ENCODE assay signal across 15 mouse cellular contexts in genomic region chr1:33620091-33620788, GRCm38 (mm10).
"Had no signal": no experiment of that assay in that cellular context is flagged by ENCODE, and none has a peak within 500 bp of the region (broad histone marks: within the 10 kb centered on the region; RNA-seq: fewer than 3 reads in every experiment).

No protein-coding gene starts in this region.

- H3K4me2 ChIP-seq: stomach, embryonic 15.5 days had no signal

- ATAC-seq: lung, postnatal 0 days; midbrain, embryonic 16.5 days had no signal

- H3K27me3 ChIP-seq: stomach, embryonic 15.5 days had no signal

- H3K36me3 ChIP-seq: stomach, embryonic 15.5 days had no signal

- H3K9ac ChIP-seq: stomach, embryonic 15.5 days had no signal

- H3K4me1 ChIP-seq: limb, embryonic 10.5 days; midbrain, embryonic 10.5 days; stomach, embryonic 15.5 days had no signal

- H3K4me3 ChIP-seq: layer of hippocampus, adult 2 months; limb, embryonic 10.5 days; midbrain, embryonic 10.5 days; stomach, embryonic 15.5 days had no signal

- DNase-seq: kidney, adult 11 months; kidney, adult 9 months; kidney, postnatal 10 days; kidney, postnatal 4 days; lung, adult 2 months; lung, postnatal 36 days; right cerebral cortex, postnatal 14 days; thymus, adult 2 months; thymus, postnatal 36 days had no signal

- H3K9me3 ChIP-seq: limb, embryonic 10.5 days; midbrain, embryonic 10.5 days; stomach, embryonic 15.5 days had no signal

- H3K27ac ChIP-seq: layer of hippocampus, adult 2 months; limb, embryonic 10.5 days; midbrain, embryonic 10.5 days; stomach, embryonic 15.5 days had no signal
